Mouse (Mus musculus): Measurements from ENCODE around the gene Capn5. TPM values are rescaled to one million over a fixed set of nuclear protein-coding genes. Genes with fewer than 3 reads are reported as not detected.
A peak's percentile ranks its signal among the peaks of the same experiment; 100 is the strongest.

Capn5 gene
- polyA plus RNA-seq, 1 experiment from 2014 or later = 6.4 TPM

DNA sequence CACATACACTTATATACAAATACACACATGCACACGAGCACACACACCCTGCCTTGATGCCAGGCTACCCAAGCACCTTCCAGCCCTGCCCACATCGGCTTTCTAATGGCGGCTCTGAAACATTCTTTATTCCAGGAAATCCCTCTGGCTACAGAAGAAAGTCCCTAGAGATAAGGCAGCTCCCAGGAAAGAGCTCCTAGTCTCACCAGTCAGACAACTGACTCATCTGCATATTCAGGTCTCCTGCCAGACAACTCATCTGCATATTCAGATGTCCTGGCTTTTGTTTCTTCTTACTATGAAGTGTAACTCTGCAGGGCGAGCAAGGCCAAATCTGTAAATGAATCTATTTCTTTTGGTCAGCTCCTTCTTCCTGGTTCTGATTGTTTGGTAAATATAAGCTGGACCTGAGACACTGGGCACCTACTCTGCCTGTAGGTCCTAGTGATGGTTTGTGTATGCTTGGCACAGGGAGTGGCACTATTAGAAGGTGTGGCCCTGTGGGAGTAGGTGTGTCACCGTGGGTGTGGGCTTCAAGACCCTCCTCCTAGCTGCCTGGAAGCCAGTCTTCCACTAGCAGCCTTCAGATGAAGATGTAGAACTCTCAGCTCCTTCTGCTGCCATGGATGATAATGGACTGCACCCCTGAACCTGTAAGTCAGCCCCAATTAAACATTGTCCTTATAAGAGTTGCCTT lies 20.3 kb downstream of the Capn5 start:
- Histone ChIP-seq H3K27ac (ENCODE audit: low read depth, low read length) (no peak overlapping the region), H3K4me1 (ENCODE audit: control insufficient read depth, insufficient read depth, low read length) (peaks cover 57% of the 10 kb centered on the region), H3K27me3 (ENCODE audit: control insufficient read depth, insufficient read depth, low read length) (no peaks in the 10 kb centered on the region), H3K4me3 (ENCODE audit: low read depth, low read length) (no peak overlapping the region), H3K9me3 (replicated peaks; ENCODE audit: control insufficient read depth, low read length) (no peaks in the 10 kb centered on the region), H3K4me2 (no peak overlapping the region), H3K9ac (ENCODE audit: low read depth, low read length) (no peak overlapping the region), H3K36me3 (ENCODE audit: control insufficient read depth, insufficient read depth, low read length) (no peaks in the 10 kb centered on the region)
- no peak for ATAC-seq (replicated peaks; ENCODE audit: insufficient number of reproducible peaks, low FRiP score, low TSS enrichment)
- WGBS (ENCODE audit: insufficient replicate concordance) = 41% methylated on average over 5 of the region's 5 CpGs

DNA sequence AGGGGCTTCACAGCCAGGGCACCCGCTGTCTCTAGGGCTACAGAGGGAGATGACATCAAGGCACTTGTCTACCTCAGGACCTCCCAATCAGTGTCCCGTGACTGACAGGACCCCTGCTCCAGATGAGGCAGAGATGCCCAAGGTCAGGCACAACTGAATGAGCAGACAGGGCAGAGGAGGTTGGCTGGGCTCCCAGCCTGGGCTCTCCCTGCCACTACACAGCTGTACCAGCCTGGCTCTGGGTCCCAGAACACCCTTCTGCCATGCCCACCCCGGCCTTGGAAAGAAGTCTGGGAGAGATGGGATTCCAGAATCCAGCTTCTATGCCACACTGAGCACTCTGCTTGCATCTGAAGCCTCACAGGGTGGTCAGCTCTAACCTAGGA lies 21.8 kb downstream of the Capn5 start:
- WGBS (ENCODE audit: insufficient replicate concordance) = 20% methylated on average over 3 of the region's 3 CpGs
- H3K27ac ChIP-seq (ENCODE audit: low read depth, low read length) = peak overlapping the region; percentile 37
- no peak overlapping the region for H3K4me3 ChIP-seq (ENCODE audit: low read depth, low read length)
- H3K4me2 ChIP-seq = no peak overlapping the region
- peaks cover 53% of the 10 kb centered on the region for H3K4me1 ChIP-seq (ENCODE audit: control insufficient read depth, insufficient read depth, low read length)
- ATAC-seq (replicated peaks; ENCODE audit: insufficient number of reproducible peaks, low FRiP score, low TSS enrichment) = peak; percentile 25; the same call in 1 of the 2 replicates
- no peaks in the 10 kb centered on the region for H3K27me3 ChIP-seq (ENCODE audit: control insufficient read depth, insufficient read depth, low read length)
- no peak overlapping the region for H3K9ac ChIP-seq (ENCODE audit: low read depth, low read length)
- no peaks in the 10 kb centered on the region for H3K9me3 ChIP-seq (replicated peaks; ENCODE audit: control insufficient read depth, low read length)
- no peaks in the 10 kb centered on the region for H3K36me3 ChIP-seq (ENCODE audit: control insufficient read depth, insufficient read depth, low read length)

DNA sequence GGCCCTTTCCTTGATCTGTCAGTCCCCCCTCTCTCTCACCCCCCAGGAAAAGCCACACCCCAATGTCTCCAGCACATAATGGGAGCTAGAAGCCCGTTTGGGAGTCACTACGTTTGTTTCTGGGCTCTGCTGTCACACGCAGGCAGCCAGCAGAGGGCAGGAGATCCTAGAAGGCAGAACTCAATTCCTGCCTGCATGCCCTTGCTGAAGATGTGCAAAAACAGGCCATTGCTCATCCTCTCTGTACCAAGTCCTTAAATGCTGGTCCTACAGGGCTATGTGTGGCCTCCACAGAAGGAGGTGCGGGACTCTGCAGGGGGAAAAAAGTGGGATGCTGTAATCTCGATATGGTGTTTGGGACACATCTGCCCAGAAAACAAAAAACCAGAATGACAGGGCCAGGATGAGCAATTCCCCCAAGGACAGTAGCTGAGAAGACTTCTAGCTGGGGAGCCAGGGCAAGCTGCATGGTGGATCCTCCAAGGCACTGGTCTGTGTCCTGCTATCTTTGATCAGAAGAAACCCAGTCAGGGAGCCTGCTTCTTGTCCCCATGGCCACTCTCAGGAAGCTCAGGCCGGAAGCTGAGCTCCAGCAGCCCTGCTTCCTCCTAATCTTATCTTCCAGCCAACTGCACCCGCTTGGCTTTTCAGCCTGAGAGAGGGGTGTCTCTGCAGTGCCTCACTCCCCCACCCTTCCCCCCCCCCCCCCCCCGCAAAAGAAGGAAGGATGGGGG lies 22.4 kb downstream of the Capn5 start:
- Histone ChIP-seq H3K9me3 (replicated peaks; ENCODE audit: control insufficient read depth, low read length) (no peaks in the 10 kb centered on the region), H3K4me2 (0 out of 2 replicates have a peak overlapping the region, but pooled peaks have one; percentile 6), H3K4me3 (ENCODE audit: low read depth, low read length) (no peak overlapping the region), H3K4me1 (ENCODE audit: control insufficient read depth, insufficient read depth, low read length) (peaks cover 48% of the 10 kb centered on the region), H3K9ac (ENCODE audit: low read depth, low read length) (no peak overlapping the region), H3K27ac (ENCODE audit: low read depth, low read length) (peak overlapping the region; percentile 38), H3K27me3 (ENCODE audit: control insufficient read depth, insufficient read depth, low read length) (no peaks in the 10 kb centered on the region), H3K36me3 (ENCODE audit: control insufficient read depth, insufficient read depth, low read length) (no peaks in the 10 kb centered on the region)
- peak; percentile 64 for ATAC-seq (replicated peaks; ENCODE audit: insufficient number of reproducible peaks, low FRiP score, low TSS enrichment)
- 10% methylated on average over 7 of the region's 8 CpGs for WGBS (ENCODE audit: insufficient replicate concordance)

DNA sequence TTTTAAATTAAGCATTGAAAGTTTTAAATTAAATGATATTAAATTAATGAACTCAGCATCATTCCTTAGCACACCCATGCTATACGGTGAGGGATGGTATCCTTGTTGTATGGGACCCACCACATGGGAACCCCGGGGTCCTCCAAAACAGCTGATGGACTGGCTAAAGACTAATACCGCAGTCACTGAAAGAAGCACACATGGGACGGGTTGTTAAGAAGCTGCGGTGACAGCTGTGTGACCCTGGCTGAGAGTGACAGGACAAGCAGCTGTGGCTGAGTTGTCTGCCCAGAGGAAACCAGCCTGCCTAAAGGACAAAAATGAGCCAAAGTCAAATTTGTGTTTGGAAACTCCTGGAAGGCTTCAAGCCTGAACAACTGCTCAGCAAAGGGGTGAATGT lies 24.2 kb downstream of the Capn5 start:
- H3K4me1 ChIP-seq (ENCODE audit: control insufficient read depth, insufficient read depth, low read length) = peaks cover 48% of the 10 kb centered on the region
- H3K4me3 ChIP-seq (ENCODE audit: low read depth, low read length) = no peak overlapping the region
- H3K9me3 ChIP-seq (replicated peaks; ENCODE audit: control insufficient read depth, low read length) = no peaks in the 10 kb centered on the region
- no peak overlapping the region for H3K4me2 ChIP-seq
- H3K27me3 ChIP-seq (ENCODE audit: control insufficient read depth, insufficient read depth, low read length) = no peaks in the 10 kb centered on the region
- no peak overlapping the region for H3K27ac ChIP-seq (ENCODE audit: low read depth, low read length)
- ATAC-seq (replicated peaks; ENCODE audit: insufficient number of reproducible peaks, low FRiP score, low TSS enrichment) = no peak
- 57% methylated on average over 5 of the region's 5 CpGs for WGBS (ENCODE audit: insufficient replicate concordance)
- H3K9ac ChIP-seq (ENCODE audit: low read depth, low read length) = no peak overlapping the region
- no peaks in the 10 kb centered on the region for H3K36me3 ChIP-seq (ENCODE audit: control insufficient read depth, insufficient read depth, low read length)

DNA sequence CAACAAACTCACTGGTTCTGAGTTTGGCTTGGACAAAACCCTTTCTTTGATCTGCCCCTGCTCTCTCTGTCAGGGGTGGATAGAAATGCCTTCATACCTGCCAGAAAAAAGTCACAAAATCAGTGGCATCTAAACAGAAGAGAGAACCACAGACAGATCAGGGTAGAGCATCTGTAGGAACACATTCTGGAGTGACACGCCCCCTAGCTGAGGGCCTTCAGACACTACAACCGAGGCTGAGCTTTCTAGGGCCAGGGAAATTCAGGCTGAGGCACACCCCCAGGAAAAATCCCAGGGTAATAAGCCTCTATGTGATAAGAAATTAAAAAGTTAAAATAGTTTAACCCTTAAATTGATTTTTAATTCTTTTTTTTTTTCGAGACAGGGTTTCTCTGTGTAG lies 24.7 kb downstream of the Capn5 start:
- Histone ChIP-seq H3K9me3 (replicated peaks; ENCODE audit: control insufficient read depth, low read length) (no peaks in the 10 kb centered on the region), H3K4me3 (ENCODE audit: low read depth, low read length) (no peak overlapping the region), H3K9ac (ENCODE audit: low read depth, low read length) (no peak overlapping the region), H3K4me2 (no peak overlapping the region), H3K27ac (ENCODE audit: low read depth, low read length) (no peak overlapping the region), H3K27me3 (ENCODE audit: control insufficient read depth, insufficient read depth, low read length) (no peaks in the 10 kb centered on the region), H3K4me1 (ENCODE audit: control insufficient read depth, insufficient read depth, low read length) (peaks cover 43% of the 10 kb centered on the region), H3K36me3 (ENCODE audit: control insufficient read depth, insufficient read depth, low read length) (no peaks in the 10 kb centered on the region)
- no peak for ATAC-seq (replicated peaks; ENCODE audit: insufficient number of reproducible peaks, low FRiP score, low TSS enrichment)
- WGBS (ENCODE audit: insufficient replicate concordance) = 47% methylated on average over 3 of the region's 3 CpGs

DNA sequence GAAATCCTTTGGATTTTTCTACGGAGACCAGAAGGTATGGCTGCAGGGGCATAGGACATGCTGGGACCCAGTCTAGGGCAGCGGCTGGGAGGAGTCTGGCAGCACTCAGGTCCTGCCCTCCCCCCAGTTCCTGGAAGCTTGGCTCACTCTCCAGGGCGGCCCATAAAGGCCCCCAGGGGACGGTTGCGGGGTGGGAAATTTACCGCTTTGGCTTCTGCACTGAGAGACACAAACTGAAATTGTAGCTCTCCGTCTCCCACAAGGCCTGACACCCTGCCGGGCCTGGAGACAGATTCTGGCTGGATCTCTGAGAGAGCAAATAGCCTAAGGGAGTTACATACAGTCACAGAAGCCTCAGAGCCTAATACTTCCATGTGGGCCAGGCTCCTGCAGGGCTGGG lies 25.7 kb downstream of the Capn5 start:
- 58% methylated on average over 8 of the region's 8 CpGs for WGBS (ENCODE audit: insufficient replicate concordance)
- no peak for ATAC-seq (replicated peaks; ENCODE audit: insufficient number of reproducible peaks, low FRiP score, low TSS enrichment)
- H3K4me2 ChIP-seq = no peak overlapping the region
- no peaks in the 10 kb centered on the region for H3K27me3 ChIP-seq (ENCODE audit: control insufficient read depth, insufficient read depth, low read length)
- H3K9ac ChIP-seq (ENCODE audit: low read depth, low read length) = no peak overlapping the region
- H3K4me1 ChIP-seq (ENCODE audit: control insufficient read depth, insufficient read depth, low read length) = peaks cover 40% of the 10 kb centered on the region
- no peaks in the 10 kb centered on the region for H3K9me3 ChIP-seq (replicated peaks; ENCODE audit: control insufficient read depth, low read length)
- H3K36me3 ChIP-seq (ENCODE audit: control insufficient read depth, insufficient read depth, low read length) = no peaks in the 10 kb centered on the region
- no peak overlapping the region for H3K27ac ChIP-seq (ENCODE audit: low read depth, low read length)
- H3K4me3 ChIP-seq (ENCODE audit: low read depth, low read length) = no peak overlapping the region

DNA sequence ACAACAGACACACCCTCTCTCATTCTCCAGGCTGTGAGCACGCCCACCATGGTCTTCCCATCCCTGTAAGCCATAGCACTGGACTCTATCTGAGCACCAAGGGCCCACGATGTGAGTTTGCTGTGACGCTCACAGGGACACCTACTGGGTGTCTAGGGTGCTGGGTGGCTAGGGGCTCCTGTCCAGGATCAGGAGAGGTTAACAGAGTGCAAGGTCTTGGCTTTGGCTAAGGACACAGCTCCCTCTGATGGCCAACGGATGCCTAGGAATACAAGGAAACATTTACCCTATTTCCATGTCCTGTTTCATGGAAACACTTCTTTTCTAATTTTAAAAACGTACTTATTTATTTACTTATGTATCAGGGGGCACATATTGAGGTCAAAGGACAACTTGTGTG lies 27.5 kb downstream of the Capn5 start:
- Histone ChIP-seq H3K27me3 (ENCODE audit: control insufficient read depth, insufficient read depth, low read length) (no peaks in the 10 kb centered on the region), H3K4me3 (ENCODE audit: low read depth, low read length) (no peak overlapping the region), H3K36me3 (ENCODE audit: control insufficient read depth, insufficient read depth, low read length) (no peaks in the 10 kb centered on the region), H3K4me2 (no peak overlapping the region), H3K27ac (ENCODE audit: low read depth, low read length) (peak overlapping the region; percentile 55), H3K9ac (ENCODE audit: low read depth, low read length) (no peak overlapping the region), H3K4me1 (ENCODE audit: control insufficient read depth, insufficient read depth, low read length) (peaks cover 26% of the 10 kb centered on the region), H3K9me3 (replicated peaks; ENCODE audit: control insufficient read depth, low read length) (no peaks in the 10 kb centered on the region)
- WGBS (ENCODE audit: insufficient replicate concordance) = 32% methylated on average over 5 of the region's 5 CpGs
- ATAC-seq (replicated peaks; ENCODE audit: insufficient number of reproducible peaks, low FRiP score, low TSS enrichment) = no peak

DNA sequence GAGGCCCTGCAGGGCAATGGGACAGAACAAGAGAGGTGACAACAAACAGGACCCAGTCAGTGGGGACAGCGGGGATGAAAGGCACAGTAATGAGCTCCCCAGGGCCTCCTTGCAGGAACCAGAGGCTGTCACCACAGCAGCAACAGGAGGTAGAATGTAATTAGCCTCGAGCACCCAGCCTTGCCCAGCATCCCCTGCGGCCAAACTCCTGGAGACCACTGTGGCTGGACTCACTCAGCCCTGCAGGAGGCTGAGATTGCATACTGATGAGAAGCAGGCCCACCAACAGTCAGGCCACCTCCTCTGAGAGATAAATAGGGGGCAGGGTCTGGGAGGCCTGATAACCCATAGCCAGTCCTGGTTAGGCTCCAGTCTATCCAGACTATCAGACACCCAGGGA lies 28.3 kb downstream of the Capn5 start:
- H3K9me3 ChIP-seq (replicated peaks; ENCODE audit: control insufficient read depth, low read length) = no peaks in the 10 kb centered on the region
- H3K27me3 ChIP-seq (ENCODE audit: control insufficient read depth, insufficient read depth, low read length) = no peaks in the 10 kb centered on the region
- no peak overlapping the region for H3K4me3 ChIP-seq (ENCODE audit: low read depth, low read length)
- peaks cover 21% of the 10 kb centered on the region for H3K4me1 ChIP-seq (ENCODE audit: control insufficient read depth, insufficient read depth, low read length)
- H3K27ac ChIP-seq (ENCODE audit: low read depth, low read length) = peak overlapping the region; percentile 55
- WGBS (ENCODE audit: insufficient replicate concordance) = 6% methylated on average over 3 of the region's 3 CpGs
- 0 out of 2 replicates have a peak, but pooled peaks have one; percentile 21 for ATAC-seq (replicated peaks; ENCODE audit: insufficient number of reproducible peaks, low FRiP score, low TSS enrichment)
- H3K36me3 ChIP-seq (ENCODE audit: control insufficient read depth, insufficient read depth, low read length) = no peaks in the 10 kb centered on the region
- no peak overlapping the region for H3K4me2 ChIP-seq
- peak overlapping the region; percentile 17; the same call in 1 of the 2 replicates for H3K9ac ChIP-seq (ENCODE audit: low read depth, low read length)
